Mouse (Mus musculus) heart, postnatal 0 days (tissue): ENCODE measurements around the gene Cachd1. TPM values are rescaled to one million over a fixed set of nuclear protein-coding genes. Genes with fewer than 3 reads are reported as not detected.

Experiments
- ATAC-seq: fragments of 200-750 bp; cut with Nextera tagmentation; 2 replicates; pipeline ENCODE4 v1.8.0; 2017; ENCODE audit warnings: low read depth, moderate number of reproducible peaks, moderate library complexity; ENCODE audit not compliant: insufficient read depth
- DNase-seq: peaks from one replicate; pipeline ENCODE4 v3.0.0-alpha.2; 2016; ENCODE audit warnings: low spot score
- H3K27ac ChIP-seq: fragments of 300-500 bp; sonication (generic); 2 replicates; pipeline ENCODE4 v1.5.1; 2014; ENCODE audit warnings: low read depth, mild to moderate bottlenecking
- H3K27me3 ChIP-seq: fragments of 300-500 bp; sonication (generic); 2 replicates; pipeline ENCODE4 v1.6.1; 2014; ENCODE audit warnings: low read length, mixed read lengths; ENCODE audit not compliant: control insufficient read depth, insufficient read depth
- H3K36me3 ChIP-seq: fragments of 300-500 bp; sonication (generic); replicated peaks from 2 replicates; pipeline ENCODE4 v1.6.1; 2014; ENCODE audit warnings: low read length, mixed read lengths; ENCODE audit not compliant: control insufficient read depth, insufficient read depth
- H3K4me1 ChIP-seq: fragments of 300-500 bp; sonication (generic); 2 replicates; pipeline ENCODE4 v1.6.1; 2014; ENCODE audit warnings: antibody characterized with exemption; ENCODE audit not compliant: control insufficient read depth, insufficient read depth
- H3K4me2 ChIP-seq: fragments of 300-500 bp; sonication (generic); 2 replicates; pipeline ENCODE4 v1.6.1; 2014; ENCODE audit warnings: low read depth, mild to moderate bottlenecking, low read length, moderate library complexity
- H3K4me3 ChIP-seq: fragments of 300-500 bp; sonication (generic); 2 replicates; pipeline ENCODE4 v1.5.1; 2014; ENCODE audit warnings: low read depth, low read length
- H3K9ac ChIP-seq: fragments of 300-500 bp; sonication (generic); replicated peaks from 2 replicates; pipeline ENCODE4 v1.6.1; 2014; ENCODE audit warnings: low read depth, low read length, mixed read lengths
- H3K9me3 ChIP-seq: fragments of 300-500 bp; sonication (generic); replicated peaks from 2 replicates; pipeline ENCODE4 v1.6.1; 2016; ENCODE audit warnings: low read length; ENCODE audit not compliant: control insufficient read depth
- CTCF ChIP-seq: IDR thresholded peaks from 2 replicates; pipeline ENCODE4 v1.5.1; 2016; ENCODE audit warnings: antibody characterized with exemption, control low read depth, low read depth
- EP300 ChIP-seq: IDR thresholded peaks from 2 replicates; pipeline ENCODE4 v1.6.1; 2016; ENCODE audit warnings: antibody characterized with exemption, low read depth
- WGBS: fragments of 180-500 bp; shearing (Covaris S2); extraction: QIAGEN DNeasy Blood & Tissue Kit; methylation state at CpG from one replicate; pipeline ENCODE4 v1.1.7; 2014; 5-methylcytosine and 5-hydroxymethylcytosine counted together
- polyA plus RNA-seq: library from polyadenylated mRNA; unstranded; fragments of >200 nt; fragmentation: Nextera tagmentation; extraction: Ambion mirVana; gene quantifications from 2 replicates; pipeline ENCODE4 v1.2.1, GENCODE M21; 2015
- total RNA-seq: library from RNA; depleted of rRNA; stranded (reverse); fragments of >200 nt; gene quantifications from 2 replicates; pipeline ENCODE4 v1.2.3, GENCODE M21; 2014; ENCODE audit warnings: low replicate concordance

Gene Cachd1
- total and polyA plus RNA-seq, 2 experiments from 2014 or later: 3.1 to 11.3 TPM

DNA sequence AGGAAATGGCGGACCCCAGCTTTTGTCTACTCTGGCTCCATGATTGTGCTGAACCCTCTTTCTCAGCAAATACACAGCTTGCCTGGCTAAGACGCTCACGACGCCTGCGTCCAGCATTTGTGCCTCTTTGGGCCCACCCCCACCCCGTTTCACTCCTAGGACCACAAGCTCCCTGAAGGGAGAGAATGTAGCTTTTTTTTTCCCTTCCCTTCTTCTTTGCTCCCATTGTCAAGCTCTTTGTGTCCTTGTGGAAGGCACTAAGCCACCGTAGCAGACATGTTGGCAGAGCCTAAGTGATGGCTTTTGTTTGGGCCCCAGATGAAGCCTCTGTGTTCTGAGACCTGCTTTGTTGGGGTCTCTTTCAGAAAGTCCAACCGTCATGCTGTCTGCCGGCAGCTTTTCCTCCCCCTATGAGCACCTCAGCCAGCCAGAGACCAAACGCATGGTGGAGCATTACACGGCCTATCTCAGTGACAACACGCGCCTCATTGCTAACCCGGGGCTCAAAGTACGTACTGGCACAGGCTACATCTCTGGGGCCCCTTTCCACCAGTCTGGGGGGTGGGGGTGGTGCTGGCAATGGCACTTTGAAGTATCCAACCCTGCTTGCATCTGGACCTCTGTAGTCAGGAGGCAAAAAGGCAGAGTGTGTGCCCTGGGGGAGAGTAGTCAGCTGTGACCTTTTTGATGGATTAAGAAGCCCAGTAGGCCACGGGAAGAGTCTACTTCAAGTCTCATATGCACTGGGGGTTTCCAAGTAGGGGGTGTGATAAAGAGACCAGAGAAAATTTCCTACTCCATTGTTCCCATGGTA, 197.4 kb downstream of the Cachd1 start:
- Histone ChIP-seq H3K9me3 (no peaks in the 10 kb centered on the region), H3K27me3 (no peaks in the 10 kb centered on the region), H3K4me1 (no peaks in the 10 kb centered on the region), H3K27ac (no peak overlapping the region), H3K36me3 (peaks cover 37% of the 10 kb centered on the region), H3K4me2 (no peak overlapping the region), H3K4me3 (no peak overlapping the region), H3K9ac (no peak overlapping the region)
- WGBS: 85% methylated on average over 16 of the region's 16 CpGs
- no peak for TF ChIP-seq EP300
- ATAC-seq: no peak
- no peak for DNase-seq

DNA sequence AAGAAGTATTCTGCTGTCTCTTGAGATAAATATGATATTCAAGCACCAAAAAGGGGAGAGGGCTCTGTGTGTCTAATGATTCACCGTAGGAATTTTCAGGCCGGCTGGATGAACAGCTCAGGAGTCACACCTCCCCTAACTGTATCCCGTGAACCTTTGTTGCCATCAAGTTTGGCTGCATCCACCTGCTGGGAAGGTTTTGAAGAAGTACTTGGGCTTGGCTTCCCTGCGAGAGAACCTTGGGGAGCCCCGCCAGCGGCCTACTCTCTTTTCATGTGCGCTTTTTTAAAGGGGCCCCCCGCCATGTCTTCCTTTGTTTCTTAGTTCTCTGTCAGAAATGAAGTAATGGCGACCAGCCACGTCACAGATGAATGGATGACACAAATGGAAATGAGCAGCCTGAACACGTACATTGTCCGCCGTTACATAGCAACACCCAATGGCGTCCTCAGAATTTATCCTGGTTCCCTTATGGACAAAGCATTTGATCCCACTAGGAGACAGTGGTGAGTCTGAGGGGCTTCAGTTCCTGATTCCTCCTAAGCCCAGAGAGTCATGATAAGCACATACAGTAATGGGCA, 198.1 kb downstream of the Cachd1 start:
- no peak overlapping the region for H3K4me3 ChIP-seq
- 92% methylated on average over 14 of the region's 14 CpGs for whole genome bisulfite sequencing
- no peaks in the 10 kb centered on the region for H3K4me1 ChIP-seq
- no peak for TF ChIP-seq EP300
- TF ChIP-seq CTCF: no peak
- no peak overlapping the region for H3K4me2 ChIP-seq
- no peak overlapping the region for H3K27ac ChIP-seq
- DNase-seq (no peak), ATAC-seq (no peak)
- no peaks in the 10 kb centered on the region for H3K27me3 ChIP-seq
- H3K9ac ChIP-seq: no peak overlapping the region
- H3K36me3 ChIP-seq: peaks cover 37% of the 10 kb centered on the region
- no peaks in the 10 kb centered on the region for H3K9me3 ChIP-seq

DNA sequence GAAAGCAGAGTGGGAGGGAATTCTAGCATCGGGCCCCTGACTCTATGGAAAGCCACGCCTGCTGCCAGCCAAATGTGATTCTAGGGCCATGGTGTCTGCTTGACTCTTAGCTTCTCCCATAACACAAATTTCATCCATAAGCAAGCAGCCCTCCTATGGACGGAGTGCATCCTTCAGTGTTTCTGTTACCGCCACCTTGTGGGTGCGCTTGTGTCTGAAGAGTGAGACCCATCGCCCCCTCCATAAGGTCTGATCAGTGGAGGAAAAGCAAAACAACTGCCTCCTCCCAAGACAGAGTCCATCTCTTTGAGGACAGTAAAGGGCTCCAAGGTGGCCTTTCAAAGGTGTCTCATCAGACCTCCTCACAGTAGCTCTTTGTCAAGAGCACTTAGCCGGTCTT, 201.0 kb downstream of the Cachd1 start:
- DNase-seq (no peak), ATAC-seq (no peak)
- no peak overlapping the region for H3K9ac ChIP-seq
- no peaks in the 10 kb centered on the region for H3K27me3 ChIP-seq
- no peaks in the 10 kb centered on the region for H3K9me3 ChIP-seq
- peaks cover 29% of the 10 kb centered on the region for H3K36me3 ChIP-seq
- WGBS: 89% methylated on average over 7 of the region's 7 CpGs
- H3K4me2 ChIP-seq: no peak overlapping the region
- no peak overlapping the region for H3K4me3 ChIP-seq
- no peak overlapping the region for H3K27ac ChIP-seq
- H3K4me1 ChIP-seq: no peaks in the 10 kb centered on the region
- TF ChIP-seq CTCF (peak; percentile 31; the same call in 1 of the 2 replicates), EP300 (no peak)

DNA sequence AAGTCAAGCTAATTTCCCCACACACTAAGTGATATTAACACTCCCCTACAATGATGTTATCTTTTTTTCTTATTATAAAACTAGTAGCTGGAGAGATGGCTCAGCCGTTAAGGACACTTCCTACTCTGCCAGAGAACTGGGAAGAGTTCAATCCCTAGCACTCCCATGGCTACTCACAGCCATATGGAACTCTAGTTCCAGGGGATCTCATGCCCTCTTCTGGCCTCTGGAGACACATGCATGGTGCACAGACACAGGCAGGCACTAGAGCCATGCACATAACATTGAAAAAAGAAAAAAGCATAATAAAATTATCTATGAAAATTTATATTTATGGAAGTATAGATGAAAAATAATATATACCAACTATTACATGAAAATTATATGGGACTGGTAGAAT, 210.7 kb downstream of the Cachd1 start:
- DNase-seq (no peak), ATAC-seq (no peak)
- WGBS: 88% methylated on average over 1 of the region's 1 CpGs
- no peak overlapping the region for H3K4me2 ChIP-seq
- no peak overlapping the region for H3K27ac ChIP-seq
- H3K27me3 ChIP-seq: no peaks in the 10 kb centered on the region
- TF ChIP-seq CTCF: peak; percentile 30
- TF ChIP-seq EP300: no peak
- no peaks in the 10 kb centered on the region for H3K4me1 ChIP-seq
- no peak overlapping the region for H3K4me3 ChIP-seq
- no peaks in the 10 kb centered on the region for H3K9me3 ChIP-seq
- peaks cover 43% of the 10 kb centered on the region for H3K36me3 ChIP-seq
- no peak overlapping the region for H3K9ac ChIP-seq

DNA sequence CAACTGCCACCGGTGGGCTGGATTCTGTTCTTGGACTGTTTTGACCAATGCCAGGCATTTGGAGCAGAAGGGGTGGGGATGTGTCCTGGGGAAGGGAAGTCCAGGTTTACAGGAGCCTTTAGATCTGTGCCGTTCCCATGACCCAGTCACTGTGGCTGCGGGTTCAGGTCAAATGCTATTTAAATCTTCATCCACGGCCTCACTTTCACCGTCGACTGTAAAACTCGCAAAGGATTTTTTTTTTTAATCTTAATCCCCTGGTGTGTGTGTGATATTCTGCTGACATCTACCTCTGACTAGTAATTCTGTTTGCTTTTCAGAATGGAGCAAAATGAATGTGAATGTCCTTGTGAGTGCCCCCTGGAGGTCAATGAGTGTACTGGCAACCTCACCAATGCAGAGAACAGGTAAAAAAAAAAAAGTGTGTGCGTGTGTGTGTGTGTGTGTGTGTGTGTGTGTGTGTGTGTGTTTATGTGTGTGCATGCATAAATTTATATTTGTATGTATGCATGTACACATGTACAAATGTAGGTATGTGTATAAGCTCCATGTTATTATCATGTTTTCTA, 211.8 kb downstream of the Cachd1 start:
- TF ChIP-seq EP300 (no peak), CTCF (peak; percentile 71)
- Histone ChIP-seq H3K4me1 (no peaks in the 10 kb centered on the region), H3K9me3 (no peaks in the 10 kb centered on the region), H3K9ac (no peak overlapping the region), H3K27ac (no peak overlapping the region), H3K27me3 (no peaks in the 10 kb centered on the region), H3K4me2 (no peak overlapping the region), H3K36me3 (peaks cover 50% of the 10 kb centered on the region), H3K4me3 (no peak overlapping the region)
- DNase-seq (peak; percentile 38), ATAC-seq (no peak)
- 73% methylated on average over 8 of the region's 8 CpGs for WGBS
